Comparison of ENCODE assay signal across 10 mouse cellular contexts in genomic region chr8:103938283-103939230, GRCm38 (mm10).
DNase-seq lines count a peak whose midpoint lies in the region; ATAC-seq lines count a peak whose summit lies in the region.
"Had no signal": no experiment of that assay in that cellular context is flagged by ENCODE, and none has a peak within 500 bp of the region (broad histone marks: within the 10 kb centered on the region; RNA-seq: fewer than 3 reads in every experiment).

No protein-coding gene starts in this region.

- ATAC-seq in forebrain, embryonic 16.5 days: peak; percentile 64
- ATAC-seq in granulocyte monocyte progenitor cell, adult 5-6 weeks (replicated peaks; ENCODE audit: poor library complexity, severe bottlenecking): no peak
- ATAC-seq in inflammation-experienced regulatory T-cells, adult 6 months: no peak

- H3K27ac ChIP-seq in forebrain, embryonic 16.5 days (ENCODE audit: low read length): peak overlapping the region; percentile 3; the same call in 1 of the 2 replicates
- H3K27ac ChIP-seq: midbrain, embryonic 12.5 days had no signal

- H3K4me2 ChIP-seq in forebrain, embryonic 16.5 days (ENCODE audit: low read length): no peak overlapping the region
- H3K4me2 ChIP-seq: midbrain, embryonic 12.5 days had no signal

- no peaks in the 10 kb centered on the region for H3K36me3 ChIP-seq in forebrain, embryonic 16.5 days (ENCODE audit: control insufficient read depth, insufficient read depth)
- H3K36me3 ChIP-seq: midbrain, embryonic 12.5 days had no signal

- peaks cover 9% of the 10 kb centered on the region for H3K4me1 ChIP-seq in forebrain, embryonic 16.5 days (replicated peaks; ENCODE audit: control insufficient read depth, insufficient read depth, low read length)

- H3K9ac ChIP-seq in forebrain, embryonic 16.5 days (replicated peaks; ENCODE audit: low read depth, low read length): no peak overlapping the region
- H3K9ac ChIP-seq: midbrain, embryonic 12.5 days had no signal

- intact Hi-C loops in left cerebral cortex, postnatal 14 days (cut with DNase I): no loop called here

- 21% methylated on average over 11 of the region's 11 CpGs for WGBS in forebrain, embryonic 16.5 days

- DNase-seq in heart, postnatal 4 days: peak; percentile 10
- no peak for DNase-seq in heart, adult 18-20 months
- DNase-seq in adipocyte (ENCODE audit: low spot score): peak; percentile 15
- peak; percentile 49 to 61 for DNase-seq in left cerebral cortex, postnatal 14 days (ENCODE audit: low spot score in 2 of 2)
- DNase-seq in urinary bladder, postnatal 14 days (ENCODE audit: low spot score): no peak
- DNase-seq: heart, postnatal 36 days had no signal

- no peaks in the 10 kb centered on the region for H3K27me3 ChIP-seq in forebrain, embryonic 16.5 days (replicated peaks; ENCODE audit: control insufficient read depth, insufficient read depth, low read length)
- H3K27me3 ChIP-seq: midbrain, embryonic 12.5 days had no signal

- no peak overlapping the region for H3K4me3 ChIP-seq in forebrain, embryonic 16.5 days (replicated peaks; ENCODE audit: low read length)
- H3K4me3 ChIP-seq: midbrain, embryonic 12.5 days had no signal

- H3K9me3 ChIP-seq in forebrain, embryonic 16.5 days (ENCODE audit: control insufficient read depth, low read length): peaks cover 6% of the 10 kb centered on the region
- H3K9me3 ChIP-seq: midbrain, embryonic 12.5 days had no signal

Comparison
In these comparisons a context has a peak if more than half of its experiments do, and no peak if none do; other contexts are left out.
1. DNase-seq: peak in heart, postnatal 4 days (single experiment), adipocyte (single experiment) and left cerebral cortex, postnatal 14 days (2 of 2); none in heart, adult 18-20 months (0 of 2) and urinary bladder, postnatal 14 days (single experiment).